Mouse (Mus musculus) cerebellum, adult 2 months (tissue): ENCODE data around the gene Asl.

Experiments
- CTCF ChIP-seq: fragments of 200-500 bp; IDR thresholded peaks from 2 replicates; pipeline ENCODE4 v1.5.1; 2011; ENCODE audit warnings: low read depth, mild to moderate bottlenecking, control low read depth, low read length, moderate library complexity, borderline replicate concordance; ENCODE audit not compliant: insufficient read depth
- POLR2A ChIP-seq: fragments of 200-500 bp; IDR thresholded peaks from 2 replicates; pipeline ENCODE4 v1.6.1; 2011; ENCODE audit warnings: low read length, control low read depth, borderline replicate concordance; ENCODE audit not compliant: insufficient read depth

DNA sequence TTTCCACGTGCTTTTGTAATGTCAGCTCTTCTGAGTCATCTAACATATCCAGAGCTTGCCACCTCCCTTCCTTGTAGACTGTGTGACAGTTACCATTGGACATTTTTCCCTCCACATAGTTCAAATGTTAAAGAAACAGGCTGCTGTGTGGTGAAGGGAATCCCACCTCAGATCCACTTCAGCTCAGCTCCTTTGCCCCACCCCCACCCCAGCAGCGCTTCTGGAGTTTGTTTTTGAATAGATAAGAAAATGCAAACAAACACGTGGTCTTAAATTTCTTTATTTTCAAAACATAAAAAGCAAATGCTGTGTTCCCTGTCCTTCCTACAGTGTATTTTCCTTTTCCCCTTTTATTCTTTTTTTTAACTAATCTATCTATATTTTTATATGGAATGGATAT lies 48.8 kb downstream of the Asl start:
- TF ChIP-seq CTCF (no peak), POLR2A (no peak)
